Mouse (Mus musculus) frontal cortex, adult 2 months (tissue): ENCODE data around the gene Cdc42bpb. TPM values are rescaled to one million over a fixed set of nuclear protein-coding genes. Genes with fewer than 3 reads are reported as not detected.
A peak's percentile ranks its signal among the peaks of the same experiment; 100 is the strongest.

Experiments
- DNase-seq, 2 experiments: peaks; one replicate each; pipeline ENCODE4 v3.0.0; 2022; ENCODE audit warnings: low spot score in 1 of 2; ENCODE audit errors: extremely low spot score in 1 of 2
- polyA plus RNA-seq: library from polyadenylated mRNA; depleted of rRNA; stranded (reverse); fragments of >200 nt; gene quantifications from 2 replicates; pipeline ENCODE4 v1.2.3, GENCODE M21; 2012

The Cdc42bpb gene
- polyA plus RNA-seq, 1 experiment, result 184 TPM

DNA sequence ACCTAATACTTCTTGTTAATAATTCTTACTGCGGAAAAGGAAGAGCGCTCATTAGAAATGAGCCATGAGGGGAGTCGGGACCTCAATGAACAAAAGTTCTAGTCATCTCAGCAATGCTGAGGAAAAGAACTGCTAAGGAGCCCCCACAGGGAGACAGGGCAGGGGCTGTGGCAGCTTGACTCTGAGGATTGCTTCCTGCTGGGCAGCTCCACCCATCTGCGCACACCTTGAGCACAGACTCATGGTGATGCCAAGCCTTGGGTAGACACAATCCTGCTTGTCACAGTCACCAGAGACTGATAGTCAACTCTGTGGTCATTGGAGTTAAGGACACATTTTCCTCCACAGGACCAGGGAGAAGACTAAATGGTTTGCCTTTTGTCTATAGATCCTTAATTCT, 9.6 kb upstream of the Cdc42bpb start:
- no peak for DNase-seq

- no peak for DNase-seq
These were observed 9.2 kb upstream of the Cdc42bpb start for GRCm38 (mm10) chr12:111386642-111387120.

GRCm38 (mm10) chr12:111385883-111386641, 8.5 kb upstream of the Cdc42bpb start:
- peak in 1 of 2 experiments; percentile 35 for DNase-seq

- no peak for DNase-seq
These were observed 1.3 kb upstream of the Cdc42bpb start for GRCm38 (mm10) chr12:111378812-111379211.

DNA sequence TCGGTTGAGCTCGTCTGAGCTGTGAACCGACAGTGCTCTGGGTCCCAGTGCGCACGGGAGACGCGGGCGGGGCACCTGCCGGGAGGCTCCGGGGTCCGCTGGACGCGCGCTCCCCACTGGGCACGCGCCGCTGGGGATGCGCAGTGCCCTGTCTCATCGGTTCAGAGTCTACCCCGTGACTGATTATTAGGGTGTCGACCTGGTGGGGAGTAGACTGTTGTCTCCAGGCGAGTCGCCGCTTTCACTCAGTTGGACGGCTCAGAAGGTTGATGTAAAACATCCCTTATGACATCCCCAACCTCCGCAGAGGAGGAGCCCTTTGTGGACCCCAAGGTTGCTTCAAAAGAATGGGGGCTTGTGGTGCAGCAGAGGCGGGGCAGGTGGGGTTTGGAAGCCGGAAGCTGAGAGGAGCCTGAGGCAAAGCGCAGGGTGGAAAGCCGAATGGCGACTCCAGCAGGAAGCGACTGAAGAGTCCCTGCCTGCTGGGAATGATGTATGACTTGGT, 520 bp upstream of the Cdc42bpb start:
- peak in 1 of 2 experiments; percentile 22 for DNase-seq

DNA sequence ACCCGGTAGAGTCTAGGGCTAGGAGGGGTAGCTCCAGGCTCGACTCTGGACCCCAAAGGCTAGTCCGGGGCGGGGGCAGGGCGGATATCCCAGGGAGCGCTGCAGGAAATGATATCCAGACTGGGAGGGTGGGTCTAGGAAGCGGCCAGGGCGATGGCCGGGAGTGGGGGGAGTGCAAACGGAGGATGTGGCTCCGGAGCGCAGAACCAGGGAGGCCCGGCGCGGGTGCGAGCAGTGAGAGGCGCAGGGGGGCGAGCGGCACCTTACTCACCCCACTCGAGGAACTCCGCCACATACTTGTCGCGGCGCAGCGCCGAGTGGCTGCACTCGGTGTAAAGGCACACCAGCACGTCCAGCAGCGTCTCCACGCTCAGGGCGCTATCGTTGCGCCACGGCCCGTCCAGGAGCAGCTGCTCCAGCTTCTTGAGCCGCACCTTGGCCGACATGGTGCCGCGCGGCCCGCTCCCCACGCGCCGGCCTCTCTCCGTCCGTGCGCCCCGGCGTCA, 639 bp downstream of the Cdc42bpb start:
- no peak for DNase-seq

DNA sequence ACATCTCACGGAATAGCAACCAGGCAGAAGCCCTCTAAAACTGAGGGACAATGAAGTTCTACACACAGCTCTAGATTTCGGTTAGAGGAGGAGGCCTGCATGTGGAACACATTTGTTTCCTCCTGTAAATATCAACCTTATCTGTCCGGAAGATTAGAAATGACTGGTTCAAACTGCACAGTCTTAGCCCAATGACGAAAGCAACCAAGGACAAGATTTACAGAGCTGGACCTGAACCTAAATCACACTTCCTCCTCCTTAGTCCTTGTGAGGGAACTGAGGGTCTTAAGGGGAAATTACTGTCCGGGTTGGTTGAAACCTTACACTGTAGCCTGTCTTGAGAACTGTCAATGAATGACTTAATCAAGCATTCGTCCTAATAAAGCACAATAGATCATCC, 1.5 kb downstream of the Cdc42bpb start:
- DNase-seq, result no peak

GRCm38 (mm10) chr12:111375559-111375958, 2.0 kb downstream of the Cdc42bpb start:
- DNase-seq, result no peak

DNA sequence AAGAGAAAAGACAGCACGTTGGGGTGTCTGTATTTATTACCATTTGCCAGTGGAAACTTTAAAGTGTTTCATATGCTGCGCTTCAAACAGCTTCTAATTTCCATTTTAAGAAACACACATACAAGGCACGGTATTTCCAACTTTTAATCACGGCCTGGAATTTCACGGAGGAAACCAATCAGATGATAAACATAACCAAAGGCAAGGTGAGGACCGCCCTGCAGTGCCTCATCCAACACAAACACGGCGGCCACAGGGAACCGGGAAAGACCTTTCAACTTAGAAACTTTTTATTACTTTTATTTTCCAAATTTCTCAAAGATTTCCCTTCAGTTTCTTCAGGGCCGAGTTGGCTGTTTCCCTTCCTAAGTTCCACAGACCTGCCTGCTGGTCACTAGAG, 2.8 kb downstream of the Cdc42bpb start:
- DNase-seq, result no peak

DNA sequence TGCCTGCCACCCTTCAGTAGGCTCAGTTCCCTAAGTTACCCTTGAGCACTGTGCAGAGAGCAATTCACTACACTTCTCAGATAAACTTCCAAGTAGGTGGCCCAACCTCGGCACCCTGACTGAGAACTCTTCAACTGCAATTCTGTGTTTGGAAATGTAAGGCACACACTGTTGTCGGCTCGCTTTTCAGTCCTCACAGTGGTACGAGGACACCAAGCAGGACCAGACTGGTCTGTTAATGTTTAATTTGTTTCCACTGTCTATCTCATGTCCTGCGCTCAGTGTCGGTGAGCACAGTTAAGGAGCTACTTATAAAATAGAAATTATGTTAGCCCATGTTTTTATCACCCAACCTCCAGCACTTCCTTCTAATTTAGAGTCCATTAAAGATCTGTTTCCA, 4.1 kb downstream of the Cdc42bpb start:
- DNase-seq, result no peak

- DNase-seq, result no peak
These were observed 5.6 kb downstream of the Cdc42bpb start for GRCm38 (mm10) chr12:111371905-111372304.

DNA sequence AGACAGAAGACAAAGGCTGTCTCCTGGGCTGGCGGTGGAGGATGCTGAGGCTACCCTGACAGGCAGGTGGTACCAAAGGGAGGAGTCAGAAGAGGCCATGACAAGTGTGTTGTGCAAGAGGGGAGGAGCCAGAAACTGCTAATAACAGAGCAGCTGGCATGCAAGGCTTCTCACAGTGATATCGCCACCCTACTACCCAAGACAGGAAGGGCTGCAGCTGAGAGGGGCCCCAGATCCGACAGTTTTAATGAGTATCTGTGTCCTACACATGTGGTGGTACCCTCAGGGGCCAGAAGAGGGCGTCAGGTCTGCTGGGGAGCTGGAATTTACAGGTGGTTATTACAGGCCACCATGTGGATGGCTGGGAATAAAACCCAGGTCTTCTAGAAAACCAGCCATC, 7.3 kb downstream of the Cdc42bpb start:
- DNase-seq, result no peak

DNA sequence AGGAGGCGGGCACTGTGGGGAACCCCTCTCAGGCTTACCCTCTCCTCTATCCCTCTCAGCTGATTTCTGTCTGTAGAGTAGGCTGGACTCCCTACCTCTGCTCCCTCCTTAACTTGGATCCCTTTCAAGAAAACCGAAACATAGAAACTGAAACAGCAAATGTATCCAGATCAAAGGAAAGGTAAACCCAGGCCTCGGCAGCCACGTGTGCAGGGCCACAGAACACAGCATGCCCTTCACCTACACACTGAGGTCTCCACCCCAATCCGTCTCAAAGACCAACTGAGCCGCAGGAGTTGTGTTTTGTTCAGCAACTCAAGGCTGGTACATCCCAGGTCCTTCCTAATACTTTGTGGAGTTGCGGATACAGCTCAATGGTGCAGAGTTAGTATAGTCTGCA, 10.5 kb downstream of the Cdc42bpb start:
- no peak for DNase-seq

DNA sequence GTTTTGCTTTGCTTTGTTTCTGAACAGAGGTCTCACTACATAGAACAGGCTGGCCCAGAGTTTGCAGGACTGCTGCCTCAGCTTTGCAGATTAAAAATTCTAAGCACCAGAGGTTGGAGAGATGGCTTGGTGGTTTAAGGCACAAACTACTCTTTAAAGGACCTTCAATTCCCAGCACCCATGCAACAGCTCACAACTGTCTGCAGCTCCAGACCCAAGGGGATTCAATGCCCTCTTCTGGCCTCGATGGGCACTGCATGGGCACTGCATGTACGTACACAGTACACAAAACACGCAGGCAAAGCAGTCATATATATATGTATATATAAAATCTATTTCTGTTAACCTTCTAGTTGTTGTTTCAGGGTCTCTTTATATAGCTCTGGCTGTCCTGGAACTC, 13.3 kb downstream of the Cdc42bpb start:
- DNase-seq, result no peak

GRCm38 (mm10) chr12:111361319-111362098, 16.0 kb downstream of the Cdc42bpb start:
- DNase-seq, result no peak

GRCm38 (mm10) chr12:111360671-111361070, 16.8 kb downstream of the Cdc42bpb start:
- no peak for DNase-seq

- peak in 1 of 2 experiments; percentile 43 for DNase-seq
These were observed 21.3 kb downstream of the Cdc42bpb start for GRCm38 (mm10) chr12:111356216-111356615.

- no peak for DNase-seq
These were observed 23.4 kb downstream of the Cdc42bpb start for GRCm38 (mm10) chr12:111354142-111354541.

DNA sequence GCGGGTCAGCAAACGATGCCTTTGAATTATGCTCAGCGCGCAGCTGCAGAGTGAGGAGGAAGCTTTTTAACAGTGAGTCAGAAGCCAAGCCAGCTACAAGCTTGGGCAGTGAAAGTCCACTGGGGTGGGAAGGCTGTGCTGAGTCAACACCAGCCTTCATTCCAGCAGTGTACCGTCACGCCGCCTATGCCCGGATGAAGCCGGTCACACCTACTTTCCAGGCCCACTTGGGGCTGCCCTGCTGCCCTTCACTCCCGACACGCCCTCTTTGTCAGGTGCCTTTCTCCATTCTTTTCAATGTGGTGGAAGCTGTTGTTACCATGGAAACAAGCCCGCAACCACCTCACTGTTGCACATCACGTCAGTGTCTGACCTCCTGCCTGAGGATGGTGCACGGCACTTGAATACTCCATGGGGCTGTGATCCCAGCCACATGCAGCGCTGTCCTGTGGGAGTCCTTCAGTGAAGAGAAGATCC, 24.0 kb downstream of the Cdc42bpb start:
- DNase-seq, result no peak

GRCm38 (mm10) chr12:111353008-111353407, 24.5 kb downstream of the Cdc42bpb start:
- no peak for DNase-seq

GRCm38 (mm10) chr12:111352520-111352919, 25.0 kb downstream of the Cdc42bpb start:
- no peak for DNase-seq
